Mouse (Mus musculus) heart, embryonic 14.5 days (tissue): ENCODE measurements around the gene Olfr51. TPM values are rescaled to one million over a fixed set of nuclear protein-coding genes. Genes with fewer than 3 reads are reported as not detected.

Experiments
- ATAC-seq: fragments of 200-750 bp; cut with Nextera tagmentation; 2 replicates; pipeline ENCODE4 v1.8.0; 2017; ENCODE audit warnings: low read depth, moderate TSS enrichment; ENCODE audit not compliant: insufficient number of reproducible peaks, insufficient read depth, low FRiP score
- H3K27ac ChIP-seq, 2 experiments: fragments of 200-500 bp in 1 of 2; fragments of 300-500 bp in 1 of 2; sonication (generic) in 1 of 2; replicated peaks in 1 of 2; 2 replicates each; pipeline ENCODE4 v1.5.1; 2012 to 2014; ENCODE audit warnings: low read depth in 2 of 2, low read length in 2 of 2, control low read depth in 1 of 2, mild to moderate bottlenecking in 1 of 2, mixed read lengths in 1 of 2; ENCODE audit not compliant: control insufficient read depth in 1 of 2, insufficient read depth in 1 of 2
- H3K27me3 ChIP-seq: fragments of 300-500 bp; sonication (generic); 2 replicates; pipeline ENCODE4 v1.6.1; 2014; ENCODE audit warnings: mild to moderate bottlenecking, low read length, control low read depth; ENCODE audit not compliant: control insufficient read depth, insufficient read depth
- H3K36me3 ChIP-seq: fragments of 300-500 bp; sonication (generic); 2 replicates; pipeline ENCODE4 v1.6.1; 2014; ENCODE audit warnings: mild to moderate bottlenecking, control low read depth, low read length, mixed read lengths; ENCODE audit not compliant: control insufficient read depth, insufficient read depth
- H3K4me1 ChIP-seq, 2 experiments: fragments of 200-500 bp in 1 of 2; fragments of 300-500 bp in 1 of 2; sonication (generic) in 1 of 2; 2 replicates each; pipeline ENCODE4 v1.6.1; 2012 to 2014; ENCODE audit warnings: low read length in 2 of 2, control low read depth in 1 of 2, mixed read lengths in 1 of 2; ENCODE audit not compliant: control insufficient read depth in 2 of 2, insufficient read depth in 2 of 2
- H3K4me2 ChIP-seq: fragments of 300-500 bp; sonication (generic); 2 replicates; pipeline ENCODE4 v1.6.1; 2014; ENCODE audit warnings: mild to moderate bottlenecking, low read length
- H3K4me3 ChIP-seq, 2 experiments: fragments of 200-500 bp in 1 of 2; fragments of 300-500 bp in 1 of 2; sonication (generic) in 1 of 2; 2 replicates each; pipeline ENCODE4 v1.5.1; 2012 to 2014; ENCODE audit warnings: low read length in 2 of 2, mild to moderate bottlenecking in 2 of 2, control low read depth in 1 of 2, low read depth in 1 of 2, moderate library complexity in 1 of 2; ENCODE audit not compliant: control insufficient read depth in 1 of 2, insufficient read depth in 1 of 2
- H3K9ac ChIP-seq: fragments of 300-500 bp; sonication (generic); 2 replicates; pipeline ENCODE4 v1.6.1; 2014; ENCODE audit warnings: mild to moderate bottlenecking, low read length
- H3K9me3 ChIP-seq: fragments of 300-500 bp; sonication (generic); 2 replicates; pipeline ENCODE4 v1.6.1; 2016; ENCODE audit warnings: low read length, control low read depth; ENCODE audit not compliant: control insufficient read depth
- WGBS: fragments of 180-500 bp; shearing (Covaris S2); extraction: QIAGEN DNeasy Blood & Tissue Kit; methylation state at CpG from one replicate; pipeline ENCODE4 v1.1.7; 2014; 5-methylcytosine and 5-hydroxymethylcytosine counted together
- polyA plus RNA-seq: library from polyadenylated mRNA; unstranded; fragments of >200 nt; fragmentation: Nextera tagmentation; extraction: Ambion mirVana; gene quantifications from 2 replicates; pipeline ENCODE4 v1.2.1, GENCODE M21; 2014

Gene Olfr51
- not detected in 2 replicates for polyA plus RNA-seq

DNA sequence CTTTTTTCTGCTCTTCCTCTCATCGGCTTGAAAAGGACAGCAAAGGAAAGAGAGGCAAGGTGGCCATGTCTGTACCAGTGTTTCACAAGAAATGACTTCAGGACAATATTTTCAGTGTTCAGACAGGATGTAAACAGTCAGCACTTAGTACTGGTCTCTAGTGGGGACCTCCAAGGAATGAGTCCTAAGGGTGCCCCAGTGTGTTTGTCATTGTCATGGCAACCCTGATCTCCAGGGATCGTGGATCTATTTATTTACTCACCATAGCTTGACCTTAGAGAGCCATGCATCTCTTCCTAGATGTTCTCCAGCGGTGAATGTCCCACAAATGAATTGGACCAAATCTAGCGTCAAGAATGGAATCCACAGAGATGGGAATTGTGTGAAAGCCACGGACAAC is at the start of gene Olfr51:
Olfr51 (plus strand) TSS at position 301 of the 400 bp plus-strand sequence.
- Histone ChIP-seq H3K9me3 (no peaks in the 10 kb centered on the region), H3K36me3 (no peaks in the 10 kb centered on the region), H3K27me3 (no peaks in the 10 kb centered on the region), H3K9ac (no peak within 1 kb of the TSS), H3K4me2 (no peak within 1 kb of the TSS), H3K4me3 (no peak within 1 kb of the TSS), H3K27ac (no peak within 1 kb of the TSS), H3K4me1 (no peaks in the 10 kb centered on the region)
- no peak for ATAC-seq
- WGBS: 67% methylated on average over 5 of the region's 5 CpGs

DNA sequence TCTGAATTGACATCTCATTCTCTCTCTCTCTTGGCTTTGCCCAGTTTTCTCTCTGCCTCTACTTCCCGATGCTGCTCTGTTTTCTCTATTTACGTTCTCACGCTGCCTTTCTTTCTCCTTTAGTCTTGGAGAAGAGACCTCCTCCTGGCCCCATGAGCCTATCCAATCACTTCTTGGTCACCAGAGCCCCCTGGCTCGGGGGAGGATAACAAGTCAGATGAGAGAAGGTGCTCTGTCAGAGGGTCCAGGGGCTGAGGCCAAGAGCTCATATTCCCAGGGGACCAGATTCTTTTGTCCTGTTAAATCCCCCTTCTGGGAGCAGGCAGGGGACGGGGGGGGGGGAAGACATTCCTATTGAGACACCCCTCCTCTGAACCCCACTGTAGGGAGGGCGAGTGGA is 49.7 kb upstream of the Olfr51 start, which contains the start of gene Prop1:
Prop1 (minus strand) TSS at position 101 of the 400 bp plus-strand sequence.
- Histone ChIP-seq H3K9me3 (no peaks in the 10 kb centered on the region), H3K27me3 (peaks cover 22% of the 10 kb centered on the region; the same call in 1 of the 2 replicates), H3K4me2 (no peak within 1 kb of the TSS), H3K9ac (no peak within 1 kb of the TSS), H3K4me1 (no peaks in the 10 kb centered on the region), H3K4me3 (no peak within 1 kb of the TSS), H3K27ac (no peak within 1 kb of the TSS), H3K36me3 (no peaks in the 10 kb centered on the region)
- 62% methylated on average over 6 of the region's 6 CpGs for WGBS
- ATAC-seq: no peak

DNA sequence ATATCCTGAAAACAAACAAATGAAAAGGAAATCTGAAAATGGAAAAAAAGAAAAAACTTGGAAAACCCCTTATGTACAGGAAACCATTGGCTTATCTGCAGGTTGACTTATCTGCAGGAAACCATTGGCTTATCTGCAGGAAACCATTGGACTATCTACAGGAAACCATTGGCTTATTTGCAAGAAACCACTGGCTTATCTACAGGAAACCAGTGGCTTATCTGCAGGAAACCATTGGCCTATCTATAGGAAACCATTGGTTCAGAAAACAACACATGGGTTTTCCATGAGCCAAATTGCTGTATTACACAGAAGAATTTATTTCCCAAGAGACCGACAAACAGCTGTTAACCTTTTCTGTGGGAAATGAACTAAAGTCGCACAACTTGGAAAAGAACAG is 38.5 kb upstream of the Olfr51 start:
- Histone ChIP-seq H3K36me3 (no peaks in the 10 kb centered on the region), H3K9me3 (no peaks in the 10 kb centered on the region), H3K27ac (no peak overlapping the region), H3K4me1 (no peaks in the 10 kb centered on the region), H3K4me2 (no peak overlapping the region), H3K27me3 (peaks cover 8% of the 10 kb centered on the region), H3K9ac (no peak overlapping the region), H3K4me3 (no peak overlapping the region)
- ATAC-seq: no peak
- WGBS: 60% methylated on average over 2 of the region's 2 CpGs

DNA sequence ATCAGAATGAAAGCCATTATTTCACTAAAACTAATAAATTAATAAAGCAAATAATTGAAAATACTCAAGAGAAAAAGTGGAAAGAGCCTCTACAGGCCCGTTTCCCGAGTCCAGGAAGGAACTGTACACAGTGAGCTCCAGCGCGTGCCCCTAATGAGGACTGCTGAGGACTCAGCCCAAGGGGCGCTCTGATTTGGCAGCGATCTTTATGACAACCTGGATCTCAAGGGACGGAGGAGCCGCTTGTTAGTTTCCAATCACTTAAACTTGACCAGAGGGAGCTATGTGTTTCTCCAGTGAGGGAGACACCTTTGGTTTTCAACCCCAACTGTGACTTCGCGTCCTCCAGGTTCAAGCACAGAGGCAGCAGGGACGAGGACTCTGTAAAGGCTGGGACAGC is 37.2 kb upstream of the Olfr51 start, which contains the start of gene Olfr1378:
Olfr1378 (plus strand) TSS at position 301 of the 400 bp plus-strand sequence.
- WGBS: 85% methylated on average over 11 of the region's 11 CpGs
- Histone ChIP-seq H3K27me3 (peaks cover 8% of the 10 kb centered on the region), H3K36me3 (no peaks in the 10 kb centered on the region), H3K9me3 (no peaks in the 10 kb centered on the region), H3K4me1 (no peaks in the 10 kb centered on the region), H3K27ac (no peak within 1 kb of the TSS), H3K4me2 (no peak within 1 kb of the TSS), H3K9ac (no peak within 1 kb of the TSS), H3K4me3 (no peak within 1 kb of the TSS)
- ATAC-seq: no peak

DNA sequence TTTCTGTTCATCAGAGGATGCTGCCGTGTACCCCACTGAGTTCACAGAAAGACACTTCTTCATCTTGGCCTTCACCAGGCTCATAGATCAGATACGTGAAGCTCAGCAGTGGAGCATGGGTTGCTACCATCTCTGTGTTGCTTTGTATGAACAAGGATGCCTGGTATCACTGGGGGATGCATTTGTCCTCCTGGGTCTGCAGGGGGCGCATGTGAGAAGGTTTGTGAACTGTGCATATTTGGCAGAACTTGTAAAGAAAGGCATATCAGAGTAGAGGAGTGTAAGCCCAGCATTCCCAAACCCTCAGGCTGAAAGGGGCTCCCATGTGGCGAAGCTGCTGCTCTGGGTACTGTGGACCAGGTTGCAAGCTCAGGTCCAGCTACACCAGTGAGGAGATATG is 26.2 kb upstream of the Olfr51 start:
- no peak for ATAC-seq
- Histone ChIP-seq H3K27me3 (peaks cover 14% of the 10 kb centered on the region), H3K9me3 (no peaks in the 10 kb centered on the region), H3K4me1 (no peaks in the 10 kb centered on the region), H3K9ac (no peak overlapping the region), H3K4me3 (no peak overlapping the region), H3K4me2 (no peak overlapping the region), H3K27ac (no peak overlapping the region), H3K36me3 (no peaks in the 10 kb centered on the region)
- WGBS: 65% methylated on average over 4 of the region's 4 CpGs

DNA sequence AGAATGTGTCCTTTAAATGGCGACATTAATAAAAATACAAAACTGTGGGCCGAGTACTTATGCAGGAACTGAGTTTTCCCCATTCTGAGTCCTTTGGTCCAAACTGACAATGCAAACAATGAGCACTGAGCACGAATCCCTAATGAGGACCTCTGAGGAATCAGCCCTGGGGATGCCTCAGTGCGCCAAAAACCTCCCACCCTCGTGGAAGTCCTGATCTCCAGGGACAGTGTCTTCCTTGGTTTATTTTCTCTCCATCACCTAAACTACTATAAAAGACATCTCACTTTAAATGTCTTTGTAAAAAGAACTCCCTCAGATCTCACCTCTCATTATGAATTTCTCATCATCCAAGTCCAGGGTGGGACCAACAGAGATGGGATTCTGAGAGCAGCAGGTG is 21.7 kb upstream of the Olfr51 start, which contains the start of gene Olfr1377:
Olfr1377 (plus strand) TSS at position 301 of the 400 bp plus-strand sequence.
- Histone ChIP-seq H3K4me1 (peaks cover 0 to 3% of the 10 kb centered on the region in 2 experiments; a peak in 1 of 4 replicates), H3K9ac (no peak within 1 kb of the TSS), H3K27me3 (peaks cover 29% of the 10 kb centered on the region), H3K4me3 (no peak within 1 kb of the TSS), H3K9me3 (no peaks in the 10 kb centered on the region), H3K4me2 (no peak within 1 kb of the TSS), H3K36me3 (no peaks in the 10 kb centered on the region), H3K27ac (no peak within 1 kb of the TSS)
- ATAC-seq: no peak
- WGBS: 59% methylated on average over 5 of the region's 5 CpGs

DNA sequence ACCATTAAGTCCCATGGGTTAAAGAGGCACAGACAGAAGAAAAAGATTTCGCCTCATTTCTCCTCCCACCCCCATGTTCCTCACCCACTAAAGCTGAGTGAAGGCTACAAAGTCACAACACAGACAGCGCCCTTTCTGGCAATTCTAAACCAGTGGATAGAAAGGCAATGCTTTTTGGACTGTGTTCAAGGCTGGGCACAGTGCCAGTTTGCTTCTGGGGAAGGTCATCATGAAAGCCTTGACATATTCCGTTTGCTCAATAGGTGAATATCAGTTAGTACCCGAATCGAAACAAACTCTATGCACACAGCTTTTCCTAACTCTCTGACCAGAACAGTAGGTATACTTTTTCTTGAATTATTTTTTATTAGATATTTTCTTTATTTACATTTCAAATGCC is 8.4 kb downstream of the Olfr51 start:
- Histone ChIP-seq H3K27ac (no peak overlapping the region), H3K36me3 (no peaks in the 10 kb centered on the region), H3K4me1 (no peaks in the 10 kb centered on the region), H3K9me3 (peaks cover 3% of the 10 kb centered on the region; the same call in 1 of the 2 replicates), H3K4me3 (no peak overlapping the region), H3K4me2 (no peak overlapping the region), H3K27me3 (no peaks in the 10 kb centered on the region), H3K9ac (no peak overlapping the region)
- 31% methylated on average over 5 of the region's 5 CpGs for WGBS
- no peak for ATAC-seq

DNA sequence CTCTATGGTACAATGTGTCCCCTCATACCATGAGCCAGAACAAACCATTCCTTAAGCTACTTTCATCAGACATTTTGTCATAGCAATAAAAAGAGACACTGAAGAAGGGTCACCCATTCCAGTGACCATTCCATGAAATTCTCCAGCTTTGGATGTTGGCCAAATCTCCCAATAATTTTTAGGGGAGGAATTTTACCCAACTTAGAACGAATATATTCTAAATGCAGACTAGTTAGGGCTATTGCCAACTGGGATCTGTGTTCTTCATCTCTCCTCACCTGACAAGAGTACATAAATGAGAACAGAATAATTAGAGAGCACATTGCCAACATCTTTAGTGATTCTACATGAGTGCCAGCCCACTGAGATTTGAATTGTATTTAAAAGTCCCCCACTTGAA is 10.5 kb downstream of the Olfr51 start, which contains the start of gene Olfr54:
Olfr54 (plus strand) TSS at position 301 of the 400 bp plus-strand sequence.
- H3K4me3 ChIP-seq: no peak within 1 kb of the TSS
- no peak within 1 kb of the TSS for H3K4me2 ChIP-seq
- WGBS: 43% methylated on average over 1 of the region's 1 CpGs
- peaks cover 3% of the 10 kb centered on the region; the same call in 1 of the 2 replicates for H3K9me3 ChIP-seq
- no peak for ATAC-seq
- no peaks in the 10 kb centered on the region for H3K36me3 ChIP-seq
- H3K27me3 ChIP-seq: no peaks in the 10 kb centered on the region
- H3K27ac ChIP-seq: no peak within 1 kb of the TSS
- no peak within 1 kb of the TSS for H3K9ac ChIP-seq
- H3K4me1 ChIP-seq: no peaks in the 10 kb centered on the region
